Mouse (Mus musculus) T-helper 17 cell (primary cell): ENCODE measurements around the gene Fabp6.

Source experiments
- in situ Hi-C, 2 experiments: fragments of 300-600 bp; cut with MboI, MseI; formaldehyde crosslinking; loops; 1 replicate in 1 of 2; 2 replicates in 1 of 2; pipeline ENCODE4 v1.15.1; 2025; ENCODE audit warnings: high pct_unique_total_duplicates in 2 of 2

Fabp6 gene

GRCm38 (mm10) chr11:43601440-43601839, at the start of gene Fabp6:
Gene Fabp6 (minus strand): TSS chr11:43601540.
- in situ Hi-C loops: no loop called here

- in situ Hi-C loops: no loop called here
These were observed 43.9 kb upstream of the Fabp6 start for GRCm38 (mm10) chr11:43645286-43645685.

GRCm38 (mm10) chr11:43643180-43643591, 41.8 kb upstream of the Fabp6 start:
- in situ Hi-C loops: no loop called here

- in situ Hi-C loops: no loop called here
These were observed 37.1 kb upstream of the Fabp6 start for GRCm38 (mm10) chr11:43638486-43638885.

GRCm38 (mm10) chr11:43636761-43637160, 35.4 kb upstream of the Fabp6 start:
- in situ Hi-C loops: no loop called here

GRCm38 (mm10) chr11:43633658-43634401, 32.5 kb upstream of the Fabp6 start:
- in situ Hi-C loops: no loop called here

- in situ Hi-C loops: no loop called here
These were observed 31.8 kb upstream of the Fabp6 start for GRCm38 (mm10) chr11:43633165-43633564.

GRCm38 (mm10) chr11:43632566-43632965, 31.2 kb upstream of the Fabp6 start:
- in situ Hi-C loops: no loop called here

- in situ Hi-C loops: no loop called here
These were observed 30.3 kb upstream of the Fabp6 start for GRCm38 (mm10) chr11:43631645-43632044.

GRCm38 (mm10) chr11:43626927-43627645, 25.7 kb upstream of the Fabp6 start:
- in situ Hi-C loops: no loop called here

- in situ Hi-C loops: no loop called here
These were observed 25.1 kb upstream of the Fabp6 start for GRCm38 (mm10) chr11:43626300-43626926.

- in situ Hi-C loops: no loop called here
These were observed 23.0 kb upstream of the Fabp6 start for GRCm38 (mm10) chr11:43624341-43624740.

- in situ Hi-C loops: no loop called here
These were observed 20.4 kb upstream of the Fabp6 start for GRCm38 (mm10) chr11:43621769-43622168.

GRCm38 (mm10) chr11:43618403-43618802, 17.1 kb upstream of the Fabp6 start:
- in situ Hi-C loops: no loop called here

- in situ Hi-C loops: no loop called here
These were observed 16.6 kb upstream of the Fabp6 start for GRCm38 (mm10) chr11:43617924-43618323.

- in situ Hi-C loops: loop anchor here in 1 of 2 experiments (5.0 kb wide), 1 partner anchor 121 kb away; no protein-coding TSS in a partner anchor
These were observed 11.6 kb upstream of the Fabp6 start for GRCm38 (mm10) chr11:43612834-43613488.

- in situ Hi-C loops: loop anchor here in 1 of 2 experiments (5.0 kb wide), 1 partner anchor 118 kb away; no protein-coding TSS in a partner anchor
These were observed 9.3 kb upstream of the Fabp6 start for GRCm38 (mm10) chr11:43610662-43611033.

GRCm38 (mm10) chr11:43610006-43610661, 8.8 kb upstream of the Fabp6 start:
- in situ Hi-C loops: loop anchor here in 1 of 2 experiments (5.0 kb wide), 1 partner anchor 118 kb away; no protein-coding TSS in a partner anchor

- in situ Hi-C loops: no loop called here
These were observed 7.1 kb upstream of the Fabp6 start for GRCm38 (mm10) chr11:43608440-43608839.

- in situ Hi-C loops: no loop called here
These were observed 4.5 kb upstream of the Fabp6 start for GRCm38 (mm10) chr11:43605859-43606258.

GRCm38 (mm10) chr11:43604891-43605290, 3.6 kb upstream of the Fabp6 start:
- in situ Hi-C loops: no loop called here
